Mouse (Mus musculus): ENCODE results near the gene Mpl. TPM values are rescaled to one million over a fixed set of nuclear protein-coding genes. Genes with fewer than 3 reads are reported as not detected.

Mpl gene
- polyA plus RNA-seq, 1 experiment from 2014 or later, result 19.4 TPM

DNA sequence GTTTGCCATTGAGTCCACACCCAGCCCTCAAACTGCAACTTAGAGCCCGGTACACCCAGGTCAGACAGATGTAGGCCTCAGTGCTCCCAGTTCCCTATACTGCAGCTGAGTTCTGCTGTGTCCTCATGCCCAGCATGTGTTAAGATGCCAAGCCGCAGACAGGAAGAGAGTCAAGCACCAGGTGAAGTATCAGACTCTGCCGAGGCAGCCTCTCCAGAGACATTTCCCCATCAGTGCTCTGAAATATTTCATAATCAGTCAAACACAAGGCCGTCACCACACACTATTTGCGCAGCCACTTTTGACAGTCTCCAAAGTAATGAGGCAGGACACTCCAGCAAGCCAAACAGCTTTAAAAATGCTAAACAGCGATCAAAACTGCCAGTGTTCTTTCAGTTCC lies 58.9 kb downstream of the Mpl start:
- no peaks in the 10 kb centered on the region for H3K9me3 ChIP-seq (replicated peaks)
- no peak overlapping the region for H3K27ac ChIP-seq
- H3K4me1 ChIP-seq, result peaks cover 22% of the 10 kb centered on the region
- H3K36me3 ChIP-seq, result peaks cover 96% of the 10 kb centered on the region
- H3K4me2 ChIP-seq, result no peak overlapping the region
- no peak for ATAC-seq
- H3K27me3 ChIP-seq (replicated peaks), result no peaks in the 10 kb centered on the region
- 84% methylated on average over 6 of the region's 6 CpGs for WGBS (ENCODE audit: insufficient replicate concordance)
- H3K4me3 ChIP-seq, result no peak overlapping the region
- H3K9ac ChIP-seq, result no peak overlapping the region

- Histone ChIP-seq H3K4me3 (no peak overlapping the region), H3K27me3 (replicated peaks) (no peaks in the 10 kb centered on the region), H3K4me1 (peaks cover 2% of the 10 kb centered on the region; the same call in 1 of the 2 replicates), H3K9me3 (replicated peaks) (no peaks in the 10 kb centered on the region), H3K36me3 (peaks cover 96% of the 10 kb centered on the region), H3K9ac (no peak overlapping the region), H3K27ac (no peak overlapping the region), H3K4me2 (no peak overlapping the region)
- 69% methylated on average over 3 of the region's 3 CpGs for WGBS (ENCODE audit: insufficient replicate concordance)
- ATAC-seq, result no peak
Measured at GRCm38 (mm10) chr4:118396433-118396832, 60.9 kb downstream of the Mpl start.

DNA sequence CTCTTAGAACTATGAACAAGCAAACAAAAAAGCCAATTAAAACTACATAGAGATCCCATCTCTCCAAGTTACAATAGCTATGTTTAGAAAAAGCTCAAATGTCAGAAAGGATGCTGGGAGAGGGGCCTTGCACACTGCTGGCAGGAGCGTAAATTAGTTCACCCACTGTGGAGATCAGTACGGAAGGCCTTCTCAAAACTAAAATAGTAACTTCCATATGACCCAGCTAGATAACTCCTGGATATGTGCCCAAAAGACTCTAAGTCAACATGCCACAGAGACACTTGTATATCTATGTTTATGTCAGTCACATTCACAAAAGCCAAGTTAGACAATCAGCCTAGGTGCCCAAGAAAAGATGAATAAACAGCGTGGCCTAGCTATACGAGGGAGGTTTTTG lies 62.0 kb downstream of the Mpl start:
- no peak for ATAC-seq
- no peak overlapping the region for H3K4me2 ChIP-seq
- H3K27ac ChIP-seq, result no peak overlapping the region
- H3K36me3 ChIP-seq, result peaks cover 97% of the 10 kb centered on the region
- no peaks in the 10 kb centered on the region for H3K27me3 ChIP-seq (replicated peaks)
- H3K4me3 ChIP-seq, result no peak overlapping the region
- H3K9ac ChIP-seq, result no peak overlapping the region
- WGBS (ENCODE audit: insufficient replicate concordance), result 83% methylated on average over 4 of the region's 4 CpGs
- no peaks in the 10 kb centered on the region for H3K9me3 ChIP-seq (replicated peaks)
- H3K4me1 ChIP-seq, result no peaks in the 10 kb centered on the region

- Histone ChIP-seq H3K27me3 (replicated peaks) (no peaks in the 10 kb centered on the region), H3K4me2 (no peak overlapping the region), H3K9me3 (replicated peaks) (no peaks in the 10 kb centered on the region), H3K36me3 (peaks cover 97% of the 10 kb centered on the region), H3K27ac (no peak overlapping the region), H3K4me1 (no peaks in the 10 kb centered on the region), H3K4me3 (no peak overlapping the region), H3K9ac (no peak overlapping the region)
- 69% methylated on average over 6 of the region's 6 CpGs for WGBS (ENCODE audit: insufficient replicate concordance)
- no peak for ATAC-seq
Measured at GRCm38 (mm10) chr4:118394505-118394904, 62.8 kb downstream of the Mpl start.

Other genes with a start within 250 kb of the Mpl start
- gene Ptprf, start 166.1 kb downstream of the Mpl start, polyA plus RNA-seq (2016; fragmentation: Nextera tagmentation; extraction: Ambion mirVana), result 18.1 and 19.3 TPM in 2 replicates
- gene Szt2, start 48.2 kb downstream of the Mpl start, polyA plus RNA-seq (2016; fragmentation: Nextera tagmentation; extraction: Ambion mirVana), result 4.8 and 4.9 TPM in 2 replicates
- gene Med8, start 48.2 kb downstream of the Mpl start, polyA plus RNA-seq (2016; fragmentation: Nextera tagmentation; extraction: Ambion mirVana), result 105 and 109 TPM in 2 replicates
- 117 and 127 TPM in 2 replicates for gene Elovl1, start 29.4 kb downstream of the Mpl start, polyA plus RNA-seq (2016; fragmentation: Nextera tagmentation; extraction: Ambion mirVana)
- 240 and 250 TPM in 2 replicates for gene Cdc20, start 20.2 kb downstream of the Mpl start, polyA plus RNA-seq (2016; fragmentation: Nextera tagmentation; extraction: Ambion mirVana)
- gene Tie1, start 32.5 kb upstream of the Mpl start, polyA plus RNA-seq (2016; fragmentation: Nextera tagmentation; extraction: Ambion mirVana), result 11.0 and 11.3 TPM in 2 replicates
- gene 2610528J11Rik, start 69.5 kb upstream of the Mpl start, polyA plus RNA-seq (2016; fragmentation: Nextera tagmentation; extraction: Ambion mirVana), result 4.5 and 4.9 TPM in 2 replicates
- gene Tmem125, start 86.5 kb upstream of the Mpl start, polyA plus RNA-seq (2016; fragmentation: Nextera tagmentation; extraction: Ambion mirVana), result 0.23 and 0.54 TPM in 2 replicates
- 1.3 and 1.5 TPM in 2 replicates for gene Cfap57, start 163.3 kb upstream of the Mpl start, polyA plus RNA-seq (2016; fragmentation: Nextera tagmentation; extraction: Ambion mirVana)
- gene Ebna1bp2, start 163.3 kb upstream of the Mpl start, polyA plus RNA-seq (2016; fragmentation: Nextera tagmentation; extraction: Ambion mirVana), result 160 and 164 TPM in 2 replicates
- not detected in 2 replicates for gene Olfr62, start 201.4 kb upstream of the Mpl start, polyA plus RNA-seq (2016; fragmentation: Nextera tagmentation; extraction: Ambion mirVana)
- not detected in 2 replicates for gene Olfr1342, start 235.2 kb upstream of the Mpl start, polyA plus RNA-seq (2016; fragmentation: Nextera tagmentation; extraction: Ambion mirVana)
- gene Olfr1341, start 246.0 kb upstream of the Mpl start, polyA plus RNA-seq (2016; fragmentation: Nextera tagmentation; extraction: Ambion mirVana), result not detected in 2 replicates

Data from liver, embryonic 12.5 days (tissue).